Mouse (Mus musculus) liver, embryonic 12.5 days (tissue): Measurements from ENCODE around the gene Nhsl1. TPM values are rescaled to one million over a fixed set of nuclear protein-coding genes. Genes with fewer than 3 reads are reported as not detected.
"Not testable (repeated sequence)": the region's sequence is repeated elsewhere in the genome, so short reads cannot be mapped to it uniquely, and the experiment has no call there.

ENCODE experiments used
- ATAC-seq: fragments of 200-750 bp; cut with Nextera tagmentation; 2 replicates; pipeline ENCODE4 v1.8.0; 2017; ENCODE audit warnings: moderate number of reproducible peaks, mild to moderate bottlenecking, moderate library complexity
- H3K27ac ChIP-seq: fragments of 300-500 bp; sonication (generic); 2 replicates; pipeline ENCODE4 v1.5.1; 2016; ENCODE audit warnings: mild to moderate bottlenecking
- H3K27me3 ChIP-seq: fragments of 300-500 bp; sonication (generic); replicated peaks from 2 replicates; pipeline ENCODE4 v1.6.1; 2016; ENCODE audit warnings: mild to moderate bottlenecking, moderate library complexity
- H3K36me3 ChIP-seq: fragments of 300-500 bp; sonication (generic); 2 replicates; pipeline ENCODE4 v1.6.1; 2016; ENCODE audit warnings: mild to moderate bottlenecking, moderate library complexity
- H3K4me1 ChIP-seq: fragments of 300-500 bp; sonication (generic); 2 replicates; pipeline ENCODE4 v1.6.1; 2016
- H3K4me2 ChIP-seq: fragments of 300-500 bp; sonication (generic); 2 replicates; pipeline ENCODE4 v1.6.1; 2016; ENCODE audit warnings: mild to moderate bottlenecking, moderate library complexity
- H3K4me3 ChIP-seq: fragments of 300-500 bp; sonication (generic); 2 replicates; pipeline ENCODE4 v1.5.1; 2016; ENCODE audit warnings: mild to moderate bottlenecking, moderate library complexity
- H3K9ac ChIP-seq: fragments of 300-500 bp; sonication (generic); 2 replicates; pipeline ENCODE4 v1.6.1; 2016; ENCODE audit warnings: mild to moderate bottlenecking, moderate library complexity
- H3K9me3 ChIP-seq: fragments of 300-500 bp; sonication (generic); replicated peaks from 2 replicates; pipeline ENCODE4 v1.6.1; 2016; ENCODE audit warnings: mild to moderate bottlenecking, moderate library complexity
- WGBS: fragments of 180-500 bp; shearing (Covaris S2); methylation state at CpG from one replicate; pipeline ENCODE4 v1.1.7; 2016; ENCODE audit not compliant: insufficient replicate concordance; 5-methylcytosine and 5-hydroxymethylcytosine counted together
- polyA plus RNA-seq: library from polyadenylated mRNA; unstranded; fragments of >200 nt; fragmentation: Nextera tagmentation; extraction: Ambion mirVana; gene quantifications from 2 replicates; pipeline ENCODE4 v1.2.1, GENCODE M21; 2016

The Nhsl1 gene
- polyA plus RNA-seq, 1 experiment from 2014 or later = 0.97 TPM

DNA sequence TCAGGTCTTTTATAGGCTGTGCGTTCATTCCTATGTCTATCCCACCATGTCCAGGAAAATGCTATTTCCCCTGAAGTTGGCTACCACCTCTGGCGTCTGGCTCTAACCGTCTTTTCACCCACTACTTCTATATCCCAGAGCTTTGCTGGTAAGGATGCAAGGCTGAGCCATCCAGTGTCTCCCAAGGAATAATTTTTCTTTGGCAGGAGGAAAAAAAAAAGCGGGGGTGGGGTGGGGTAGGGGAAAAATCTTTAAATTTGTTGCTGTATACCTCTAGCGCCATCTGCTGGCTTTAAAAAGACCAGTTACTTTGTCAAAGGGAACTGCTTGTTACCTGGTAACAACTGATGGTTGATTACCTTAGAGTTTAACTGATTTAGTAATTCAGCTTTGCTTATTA lies 209.7 kb downstream of the Nhsl1 start:
- Histone ChIP-seq H3K9ac (no peak overlapping the region), H3K9me3 (no peaks in the 10 kb centered on the region), H3K4me1 (0 out of 2 replicates have a peak, but pooled peaks cover 7% of the 10 kb centered on the region), H3K27ac (no peak overlapping the region), H3K4me2 (no peak overlapping the region), H3K36me3 (peaks cover 12% of the 10 kb centered on the region), H3K27me3 (0 out of 2 replicates have a peak, but pooled peaks cover 4% of the 10 kb centered on the region), H3K4me3 (no peak overlapping the region)
- WGBS = 54% methylated on average over 5 of the region's 5 CpGs
- no peak for ATAC-seq

DNA sequence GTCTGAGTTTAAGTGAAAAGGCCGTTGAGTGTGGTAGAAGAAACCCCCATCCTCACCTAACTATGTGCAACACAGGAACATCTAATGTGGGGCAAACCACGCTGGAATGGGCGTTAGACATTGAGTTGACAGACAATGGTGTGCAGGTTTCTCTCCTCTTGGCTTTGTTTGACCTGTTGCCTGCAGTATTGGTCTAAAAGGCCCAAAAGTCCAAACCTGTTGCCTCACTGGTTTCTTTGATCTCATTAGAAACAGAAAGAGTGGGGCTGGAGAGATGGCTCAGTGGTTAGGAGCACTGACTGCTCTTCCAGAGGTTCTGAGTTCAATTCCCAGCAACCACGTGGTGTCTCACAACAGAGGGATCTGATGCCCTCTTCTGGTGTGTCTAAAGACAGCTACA lies 210.4 kb downstream of the Nhsl1 start:
- WGBS = 60% methylated on average over 4 of the region's 4 CpGs
- Histone ChIP-seq H3K27me3 (0 out of 2 replicates have a peak, but pooled peaks cover 4% of the 10 kb centered on the region), H3K27ac (no peak overlapping the region), H3K9ac (no peak overlapping the region), H3K4me2 (no peak overlapping the region), H3K9me3 (no peaks in the 10 kb centered on the region), H3K4me3 (no peak overlapping the region), H3K36me3 (peaks cover 12% of the 10 kb centered on the region), H3K4me1 (0 out of 2 replicates have a peak, but pooled peaks cover 7% of the 10 kb centered on the region)
- no peak for ATAC-seq

DNA sequence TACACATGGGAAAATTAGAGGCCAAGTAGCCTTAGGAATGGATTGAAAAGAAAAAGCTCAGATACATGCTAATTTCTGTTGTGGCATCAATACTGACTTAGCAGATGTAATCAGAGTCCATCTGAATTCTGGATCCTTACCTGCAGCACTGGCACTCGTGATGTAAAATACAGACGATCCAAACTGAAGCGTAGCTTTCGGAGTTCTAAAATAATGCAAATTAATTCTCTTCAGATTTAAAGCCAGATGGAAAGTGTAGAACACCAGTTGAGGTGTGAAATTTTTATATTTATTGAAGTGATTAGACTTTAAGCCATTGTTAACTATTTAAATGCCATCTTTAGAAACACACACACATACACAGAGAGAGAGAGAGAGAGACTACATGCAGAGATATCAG lies 211.4 kb downstream of the Nhsl1 start:
- 0 out of 2 replicates have a peak, but pooled peaks cover 4% of the 10 kb centered on the region for H3K27me3 ChIP-seq
- H3K4me1 ChIP-seq = 0 out of 2 replicates have a peak, but pooled peaks cover 7% of the 10 kb centered on the region
- no peak overlapping the region for H3K9ac ChIP-seq
- no peak overlapping the region for H3K4me2 ChIP-seq
- H3K4me3 ChIP-seq = no peak overlapping the region
- H3K27ac ChIP-seq = no peak overlapping the region
- H3K36me3 ChIP-seq = peaks cover 9% of the 10 kb centered on the region
- no peak for ATAC-seq
- 83% methylated on average over 4 of the region's 4 CpGs for WGBS
- no peaks in the 10 kb centered on the region for H3K9me3 ChIP-seq

DNA sequence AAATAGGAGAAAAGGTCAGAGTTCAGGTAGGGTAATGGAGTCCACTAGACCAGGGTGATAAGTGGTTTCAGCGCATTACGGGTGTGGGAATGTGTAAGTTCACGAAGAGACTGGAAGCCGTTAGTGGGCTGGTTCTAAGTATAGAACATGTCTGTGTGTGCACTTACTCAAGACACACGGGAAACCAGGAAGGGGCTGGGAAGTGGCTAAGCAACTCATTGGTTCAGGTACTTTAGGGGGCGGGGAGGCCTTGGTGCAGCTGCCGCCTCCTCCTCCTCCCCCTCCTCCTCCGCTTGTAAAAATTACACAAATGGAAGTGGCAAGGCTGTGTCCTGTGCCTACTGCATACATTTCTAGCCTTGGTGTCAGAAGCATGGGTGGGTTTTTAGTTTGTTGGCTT lies 213.5 kb downstream of the Nhsl1 start:
- WGBS = 59% methylated on average over 8 of the region's 8 CpGs
- Histone ChIP-seq H3K4me2 (no peak overlapping the region), H3K27me3 (no peaks in the 10 kb centered on the region), H3K9ac (no peak overlapping the region), H3K4me1 (0 out of 2 replicates have a peak, but pooled peaks cover under 1% of the 10 kb centered on the region), H3K36me3 (peaks cover 9% of the 10 kb centered on the region), H3K9me3 (no peaks in the 10 kb centered on the region), H3K4me3 (no peak overlapping the region), H3K27ac (no peak overlapping the region)
- no peak for ATAC-seq

DNA sequence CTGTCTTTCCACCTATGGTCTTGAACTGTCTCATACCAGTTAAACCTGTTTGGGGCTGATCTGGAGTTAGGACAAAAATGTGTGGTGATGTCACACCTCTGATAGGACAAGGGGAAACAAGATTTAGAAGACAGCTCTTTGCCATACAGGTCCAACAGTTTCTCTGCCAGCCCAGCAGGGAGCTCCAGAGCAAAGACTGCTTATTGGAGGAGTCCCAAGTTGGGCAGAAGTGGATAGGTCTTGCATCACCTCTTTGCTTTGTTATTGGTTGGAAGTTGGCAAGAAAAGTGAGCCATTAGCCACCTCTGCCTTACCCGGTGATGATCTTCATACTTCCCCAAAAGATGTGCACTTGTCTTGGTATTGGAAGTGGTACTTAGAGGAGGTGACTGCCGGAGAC lies 218.1 kb downstream of the Nhsl1 start:
- H3K9me3 ChIP-seq = no peaks in the 10 kb centered on the region
- ATAC-seq = no peak
- WGBS = 63% methylated on average over 2 of the region's 2 CpGs

DNA sequence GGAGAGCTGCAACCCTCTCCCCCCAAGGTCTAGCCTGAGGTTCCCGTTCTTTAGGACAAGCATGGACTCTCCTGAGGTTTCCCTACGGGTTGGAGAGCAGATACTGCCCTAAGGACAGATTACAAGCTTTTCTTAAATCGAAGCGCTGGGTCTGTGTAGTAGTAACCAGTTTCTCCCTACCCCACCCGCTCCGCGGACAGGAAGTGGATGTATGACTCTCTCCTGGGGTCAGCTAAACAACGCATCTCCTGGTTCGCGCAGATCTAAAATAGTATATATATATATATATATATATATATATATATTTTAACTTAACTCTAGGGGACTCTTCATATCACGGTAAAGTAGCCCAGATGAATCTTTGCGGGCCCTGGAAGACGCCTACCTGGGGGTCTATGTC lies 226.5 kb downstream of the Nhsl1 start:
- Histone ChIP-seq H3K9ac (0 out of 2 replicates have a peak overlapping the region, but pooled peaks have one; percentile 22), H3K4me2 (peak overlapping the region; percentile 71), H3K9me3 (no peaks in the 10 kb centered on the region), H3K36me3 (no peaks in the 10 kb centered on the region), H3K27ac (no peak overlapping the region), H3K27me3 (peaks cover 27% of the 10 kb centered on the region), H3K4me3 (peak overlapping the region; percentile 49), H3K4me1 (peaks cover 5% of the 10 kb centered on the region; the same call in 1 of the 2 replicates)
- WGBS = 5% methylated on average over 13 of the region's 13 CpGs
- 0 out of 2 replicates have a peak, but pooled peaks have one; percentile 29 for ATAC-seq

More for the DNA sequence above, 218.1 kb downstream of the Nhsl1 start:
- Histone ChIP-seq H3K4me1 (no peaks in the 10 kb centered on the region), H3K36me3 (no peaks in the 10 kb centered on the region), H3K27me3 (no peaks in the 10 kb centered on the region), H3K4me3 (no peak overlapping the region), H3K27ac (no peak overlapping the region), H3K4me2 (no peak overlapping the region), H3K9ac (no peak overlapping the region)

DNA sequence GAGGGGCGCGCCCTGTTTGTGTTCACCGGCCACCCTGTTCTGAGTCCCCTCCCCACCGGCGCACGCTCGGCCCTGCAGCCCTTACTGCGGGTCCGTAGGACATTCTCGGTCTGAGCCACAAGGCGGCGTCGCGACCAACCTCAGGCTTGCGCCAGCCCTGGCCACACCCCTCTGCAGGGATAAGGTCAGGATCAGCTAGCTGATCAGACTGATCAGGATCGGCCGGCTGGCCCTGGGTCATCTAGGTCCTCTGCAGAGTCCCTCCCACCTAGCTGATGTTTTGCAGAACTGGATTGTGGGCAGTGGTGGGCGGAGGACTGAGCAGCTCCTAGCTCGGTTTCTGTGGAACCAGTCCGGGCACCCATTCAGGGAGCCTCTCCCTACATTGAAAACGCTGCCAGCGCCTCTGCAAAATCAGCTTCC lies 227.0 kb downstream of the Nhsl1 start, which contains the start of gene Hebp2:
Hebp2 (minus strand) TSS at position 264 of the 423 bp plus-strand sequence.
- Histone ChIP-seq H3K9ac (0 out of 2 replicates have a peak within 1 kb of the TSS, but pooled peaks have one; percentile 22), H3K27me3 (peaks cover 28% of the 10 kb centered on the region), H3K4me3 (peak within 1 kb of the TSS; percentile 49), H3K4me2 (peak within 1 kb of the TSS; percentile 71), H3K36me3 (no peaks in the 10 kb centered on the region), H3K9me3 (no peaks in the 10 kb centered on the region), H3K27ac (no peak within 1 kb of the TSS), H3K4me1 (peaks cover 5% of the 10 kb centered on the region; the same call in 1 of the 2 replicates)
- 1% methylated on average over 22 of the region's 22 CpGs for WGBS
- ATAC-seq = peak; percentile 81

DNA sequence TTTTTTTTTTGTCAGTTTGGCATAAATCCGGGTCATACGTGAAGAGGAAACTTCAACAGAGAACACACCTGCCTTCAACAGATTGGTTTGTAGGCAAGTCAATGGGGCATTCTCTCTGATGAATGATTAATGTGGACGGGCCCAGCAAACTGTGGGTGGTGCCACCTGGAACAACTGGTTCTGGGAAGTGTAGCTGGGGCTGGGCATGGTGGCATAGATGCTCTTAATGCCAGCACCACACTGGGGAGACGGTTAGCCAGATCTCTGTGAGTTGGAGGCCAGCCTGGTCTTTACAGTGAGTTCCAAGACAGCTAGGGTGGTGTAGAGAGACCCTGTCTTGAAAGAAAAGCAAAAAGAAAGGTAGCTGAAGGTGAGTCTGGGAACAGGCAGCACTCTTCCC lies 228.6 kb downstream of the Nhsl1 start:
- WGBS = 52% methylated on average over 4 of the region's 4 CpGs
- Histone ChIP-seq H3K27me3 (peaks cover 28% of the 10 kb centered on the region), H3K4me2 (no peak overlapping the region), H3K4me3 (no peak overlapping the region), H3K9me3 (no peaks in the 10 kb centered on the region), H3K27ac (no peak overlapping the region), H3K9ac (no peak overlapping the region), H3K4me1 (peaks cover 5% of the 10 kb centered on the region; the same call in 1 of the 2 replicates), H3K36me3 (no peaks in the 10 kb centered on the region)
- no peak for ATAC-seq

DNA sequence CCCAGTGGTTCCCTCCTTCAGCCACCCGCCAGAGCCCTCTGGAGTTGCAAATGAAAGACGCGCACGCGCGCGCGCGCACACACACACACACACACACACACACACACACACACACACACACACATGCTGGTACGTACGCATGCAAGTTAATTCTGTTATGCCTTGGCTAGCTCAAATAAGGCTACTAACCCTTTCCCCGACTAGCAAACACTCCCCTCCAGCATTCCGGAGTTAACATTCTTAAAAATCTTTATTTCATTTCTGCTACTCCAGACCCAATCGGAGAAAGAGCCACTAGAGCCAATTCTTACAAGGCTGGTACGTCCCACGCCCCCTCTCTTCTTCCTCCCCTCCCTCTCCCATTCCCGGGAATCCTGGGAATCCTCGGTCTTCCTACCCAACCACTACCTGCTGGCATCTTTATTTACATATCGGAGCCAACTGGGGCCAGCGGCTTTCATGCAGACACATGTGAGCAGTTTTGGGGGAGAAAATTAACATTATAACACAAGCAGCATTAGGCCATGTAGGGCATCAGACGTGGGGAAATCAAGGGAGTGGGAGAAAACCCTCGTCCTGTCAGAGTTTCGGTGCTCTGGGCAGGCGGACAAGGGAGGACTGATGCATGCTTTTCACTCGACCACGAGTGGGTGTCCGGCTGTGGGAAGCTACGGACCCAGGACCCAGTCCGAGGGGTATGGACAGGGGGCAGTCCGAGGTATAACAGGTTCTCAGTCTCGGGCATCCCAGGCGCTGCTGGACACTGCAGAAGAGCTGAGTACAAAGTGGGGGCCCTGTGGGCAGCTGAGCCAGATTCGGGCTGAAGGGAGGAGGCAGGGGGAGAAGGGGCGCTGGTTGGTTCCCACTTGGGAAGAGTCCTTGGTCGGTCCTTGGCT lies 230.8 kb downstream of the Nhsl1 start:
- Histone ChIP-seq H3K4me3 (peak overlapping the region; percentile 33), H3K9ac (no peak overlapping the region), H3K36me3 (no peaks in the 10 kb centered on the region), H3K4me2 (peak overlapping the region; percentile 58), H3K27ac (no peak overlapping the region), H3K27me3 (peaks cover 28% of the 10 kb centered on the region), H3K4me1 (peaks cover 5% of the 10 kb centered on the region; the same call in 1 of the 2 replicates), H3K9me3 (no peaks in the 10 kb centered on the region)
- no peak for ATAC-seq
- WGBS = 12% methylated on average over 35 of the region's 35 CpGs

DNA sequence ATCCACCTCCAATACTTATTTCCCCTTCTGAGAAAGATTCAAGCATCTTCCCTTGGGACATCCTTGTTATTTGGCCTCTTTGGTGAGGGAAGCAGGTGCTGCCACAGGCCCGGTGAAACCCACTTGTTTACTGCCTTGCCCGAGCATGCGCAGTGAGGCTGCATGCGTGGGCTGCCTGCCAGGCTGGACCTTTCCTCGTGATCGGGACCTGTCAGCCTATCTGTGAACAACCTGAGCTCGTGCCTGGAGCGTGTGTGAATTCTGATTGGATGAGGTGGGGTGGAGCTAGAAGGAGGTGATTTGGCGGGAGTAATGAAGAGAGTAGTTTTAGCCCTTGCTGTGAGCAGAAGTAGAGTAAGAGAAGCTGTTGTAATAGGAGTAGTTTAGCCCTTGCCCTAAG lies 240.3 kb downstream of the Nhsl1 start:
- not testable (repeated sequence) for H3K4me2 ChIP-seq, H3K4me3 ChIP-seq, ATAC-seq, H3K27me3 ChIP-seq, H3K9me3 ChIP-seq, H3K36me3 ChIP-seq, H3K9ac ChIP-seq, H3K27ac ChIP-seq, H3K4me1 ChIP-seq
- 69% methylated on average over 9 of the region's 9 CpGs for WGBS

DNA sequence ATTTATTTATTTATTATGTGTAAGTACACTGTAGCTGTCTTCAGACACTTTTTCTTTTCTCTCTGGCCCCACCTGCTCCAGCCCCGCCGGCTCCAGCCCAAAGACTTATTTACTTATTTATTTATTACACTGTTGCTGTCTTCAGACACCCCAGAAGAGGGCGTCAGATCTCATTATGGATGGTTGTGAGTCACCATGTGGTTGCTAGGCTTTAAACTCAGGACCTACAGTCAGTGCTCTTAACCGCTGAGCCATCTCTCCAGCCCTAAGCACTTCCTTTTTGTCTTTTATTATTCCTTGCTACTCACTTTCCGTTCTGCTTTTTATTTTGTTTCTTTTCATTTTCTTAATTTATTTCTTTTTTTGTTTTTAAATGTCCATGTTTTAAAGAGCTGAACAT lies 242.7 kb downstream of the Nhsl1 start:
- H3K4me2 ChIP-seq = no peak overlapping the region
- H3K9ac ChIP-seq = no peak overlapping the region
- WGBS = 37% methylated on average over 5 of the region's 5 CpGs
- H3K4me1 ChIP-seq = no peaks in the 10 kb centered on the region
- no peak for ATAC-seq
- H3K9me3 ChIP-seq = no peaks in the 10 kb centered on the region
- H3K27me3 ChIP-seq = no peaks in the 10 kb centered on the region
- no peak overlapping the region for H3K27ac ChIP-seq
- no peaks in the 10 kb centered on the region for H3K36me3 ChIP-seq
- H3K4me3 ChIP-seq = no peak overlapping the region

DNA sequence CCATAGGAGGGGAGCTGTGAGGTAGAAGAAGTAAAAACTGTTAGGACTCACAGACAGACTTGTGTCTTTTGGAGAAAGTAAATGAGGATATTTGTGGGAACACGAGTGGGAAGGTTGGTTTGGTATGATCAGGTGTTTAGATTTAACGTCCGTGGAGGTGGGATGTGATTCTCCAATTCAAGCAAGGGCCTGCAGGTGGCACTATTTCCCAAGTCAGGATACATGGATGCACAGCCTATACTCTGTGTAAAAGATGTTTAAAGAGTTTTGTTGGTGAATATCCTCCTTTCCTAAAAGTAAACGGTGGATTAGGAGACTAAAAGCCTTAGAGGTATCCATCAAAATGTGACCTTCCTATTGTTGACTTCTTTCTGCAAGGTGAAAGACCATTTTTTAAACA lies 244.2 kb downstream of the Nhsl1 start:
- WGBS = 6% methylated on average over 4 of the region's 4 CpGs
- no peak overlapping the region for H3K27ac ChIP-seq
- H3K9ac ChIP-seq = no peak overlapping the region
- no peak overlapping the region for H3K4me3 ChIP-seq
- H3K4me2 ChIP-seq = no peak overlapping the region
- ATAC-seq = no peak
- H3K4me1 ChIP-seq = no peaks in the 10 kb centered on the region
- H3K27me3 ChIP-seq = no peaks in the 10 kb centered on the region
- H3K36me3 ChIP-seq = no peaks in the 10 kb centered on the region
- no peaks in the 10 kb centered on the region for H3K9me3 ChIP-seq
